Mouse (Mus musculus) limb, embryonic 14.5 days (tissue): ENCODE measurements at regions not wholly inside any gene's neighbourhood (a gene's known extent, or its start where the extent isn't known, plus 50 kb on each side); places are given as distances from the start of the nearest gene placed in this dataset.
A peak's percentile ranks its signal among the peaks of the same experiment; 100 is the strongest.

Experiments
- ATAC-seq: fragments of 200-750 bp; cut with Nextera tagmentation; 2 replicates; pipeline ENCODE4 v1.8.0; 2017; ENCODE audit warnings: low read depth, moderate number of reproducible peaks, moderate TSS enrichment; ENCODE audit not compliant: low FRiP score
- DNase-seq: peaks from one replicate; pipeline ENCODE4 v3.0.0-alpha.2; 2015; ENCODE audit warnings: low spot score
- H3K27ac ChIP-seq: fragments of 300-500 bp; sonication (generic); replicated peaks from 2 replicates; pipeline ENCODE4 v1.5.1; 2014; ENCODE audit warnings: low read depth, mild to moderate bottlenecking, low read length, moderate library complexity, mixed read lengths
- H3K27me3 ChIP-seq: fragments of 300-500 bp; sonication (generic); 2 replicates; pipeline ENCODE4 v1.6.1; 2014; ENCODE audit warnings: low read length, mixed read lengths; ENCODE audit not compliant: control insufficient read depth, insufficient read depth
- H3K36me3 ChIP-seq: fragments of 300-500 bp; sonication (generic); 2 replicates; pipeline ENCODE4 v1.6.1; 2014; ENCODE audit warnings: mild to moderate bottlenecking, low read length, moderate library complexity, mixed read lengths; ENCODE audit not compliant: control insufficient read depth, insufficient read depth
- H3K4me1 ChIP-seq: fragments of 300-500 bp; sonication (generic); 2 replicates; pipeline ENCODE4 v1.6.1; 2014; ENCODE audit warnings: antibody characterized with exemption, low read length, mixed read lengths; ENCODE audit not compliant: control insufficient read depth, insufficient read depth
- H3K4me2 ChIP-seq: fragments of 300-500 bp; sonication (generic); replicated peaks from 2 replicates; pipeline ENCODE4 v1.6.1; 2014; ENCODE audit warnings: low read depth, mild to moderate bottlenecking, low read length, moderate library complexity; ENCODE audit not compliant: severe bottlenecking
- H3K4me3 ChIP-seq: fragments of 300-500 bp; sonication (generic); replicated peaks from 2 replicates; pipeline ENCODE4 v1.5.1; 2014; ENCODE audit warnings: low read length
- H3K9ac ChIP-seq: fragments of 300-500 bp; sonication (generic); 2 replicates; pipeline ENCODE4 v1.6.1; 2014; ENCODE audit warnings: mild to moderate bottlenecking, low read depth, low read length, moderate library complexity; ENCODE audit not compliant: severe bottlenecking
- H3K9me3 ChIP-seq: fragments of 300-500 bp; sonication (generic); 2 replicates; pipeline ENCODE4 v1.6.1; 2016; ENCODE audit warnings: low read length; ENCODE audit not compliant: control insufficient read depth
- POLR2A ChIP-seq: fragments of 200-500 bp; IDR thresholded peaks from 2 replicates; pipeline ENCODE4 v1.8.0; 2012; ENCODE audit warnings: inconsistent platforms, mild to moderate bottlenecking, moderate library complexity, borderline replicate concordance; ENCODE audit not compliant: insufficient read depth, insufficient read length; ENCODE audit errors: extremely low read depth
- WGBS: fragments of 180-500 bp; shearing (Covaris S2); extraction: QIAGEN DNeasy Blood & Tissue Kit; methylation state at CpG from one replicate; pipeline ENCODE4 v1.1.7; 2014; 5-methylcytosine and 5-hydroxymethylcytosine counted together

DNA sequence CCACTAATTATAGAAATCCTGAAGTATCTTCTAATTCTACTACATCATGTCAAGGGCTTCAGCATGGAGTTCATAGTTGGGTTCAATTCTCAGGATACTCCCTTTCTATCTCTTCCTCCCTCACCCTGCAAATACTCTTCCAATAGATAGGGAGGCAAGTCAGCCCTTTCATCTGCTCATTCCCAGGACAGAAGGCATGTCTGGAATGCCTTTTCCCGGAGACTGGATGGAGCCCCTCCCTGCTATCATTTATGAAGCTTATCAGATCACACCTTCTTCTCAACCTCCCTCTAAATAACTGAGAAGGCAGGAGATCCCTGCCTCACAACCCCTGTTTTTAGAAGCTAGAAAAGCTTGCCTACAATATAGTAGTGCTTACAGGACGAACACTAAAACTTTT, 1010.6 kb downstream of the A830018L16Rik start:
- ATAC-seq (no peak), DNase-seq (no peak)

DNA sequence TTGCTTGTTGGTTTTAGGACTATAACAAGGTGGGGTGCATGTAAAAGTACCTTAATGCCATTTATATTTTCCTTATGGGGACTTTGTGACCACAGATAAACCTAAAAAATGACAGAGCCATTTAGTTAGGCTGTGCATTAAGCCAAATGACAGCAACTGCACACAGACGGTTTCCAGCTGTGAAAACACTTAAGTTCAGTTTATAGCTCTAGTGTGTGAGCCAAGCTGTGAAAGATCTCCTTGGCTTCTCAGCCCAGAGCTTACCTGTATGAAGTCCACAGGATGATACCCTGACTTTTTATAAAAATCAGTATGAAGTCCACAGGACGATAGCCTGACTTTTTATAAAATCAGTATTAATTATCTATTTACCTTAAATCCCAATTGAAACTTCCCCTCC, 1024.0 kb downstream of the A830018L16Rik start:
- TF ChIP-seq POLR2A = no peak
- H3K4me3 ChIP-seq = no peak overlapping the region
- no peaks in the 10 kb centered on the region for H3K9me3 ChIP-seq
- ATAC-seq (peak; percentile 76), DNase-seq (peak; percentile 54)
- H3K27me3 ChIP-seq = no peaks in the 10 kb centered on the region
- no peak overlapping the region for H3K9ac ChIP-seq
- peaks cover 14% of the 10 kb centered on the region for H3K4me1 ChIP-seq
- H3K4me2 ChIP-seq = no peak overlapping the region
- whole genome bisulfite sequencing = 26% methylated on average over 2 of the region's 2 CpGs
- no peak overlapping the region for H3K27ac ChIP-seq
- no peaks in the 10 kb centered on the region for H3K36me3 ChIP-seq

More for the DNA sequence above, 1010.6 kb downstream of the A830018L16Rik start:
- no peak for TF ChIP-seq POLR2A
- Histone ChIP-seq H3K36me3 (no peaks in the 10 kb centered on the region), H3K27ac (no peak overlapping the region), H3K9ac (no peak overlapping the region), H3K9me3 (no peaks in the 10 kb centered on the region), H3K4me2 (no peak overlapping the region), H3K4me1 (no peaks in the 10 kb centered on the region), H3K27me3 (no peaks in the 10 kb centered on the region), H3K4me3 (no peak overlapping the region)
- 36% methylated on average over 2 of the region's 2 CpGs for WGBS

DNA sequence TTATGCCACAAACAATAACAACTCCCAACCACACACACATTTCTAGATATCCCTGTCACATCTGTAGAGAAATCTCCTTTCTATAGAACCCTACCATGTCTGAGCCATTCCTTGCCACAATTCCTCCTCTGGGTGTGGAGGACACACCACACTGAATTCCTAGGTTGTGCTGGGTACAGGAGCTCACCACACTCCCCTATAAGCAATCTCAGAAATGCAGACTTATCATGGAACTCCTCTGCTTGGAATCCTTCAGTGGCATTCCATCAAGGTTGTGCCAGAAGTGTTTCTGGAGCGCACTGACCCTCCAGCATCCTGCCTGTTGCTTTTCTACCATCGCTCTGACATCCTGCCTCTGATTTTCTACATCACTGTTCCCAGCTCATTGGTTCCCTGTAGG, 1052.3 kb downstream of the A830018L16Rik start:
- no peaks in the 10 kb centered on the region for H3K9me3 ChIP-seq
- TF ChIP-seq POLR2A = no peak
- DNase-seq (no peak), ATAC-seq (no peak)
- H3K4me1 ChIP-seq = no peaks in the 10 kb centered on the region
- H3K36me3 ChIP-seq = no peaks in the 10 kb centered on the region
- no peak overlapping the region for H3K27ac ChIP-seq
- 92% methylated on average over 2 of the region's 2 CpGs for WGBS
- no peaks in the 10 kb centered on the region for H3K27me3 ChIP-seq
- H3K4me2 ChIP-seq = no peak overlapping the region
- no peak overlapping the region for H3K9ac ChIP-seq
- no peak overlapping the region for H3K4me3 ChIP-seq

DNA sequence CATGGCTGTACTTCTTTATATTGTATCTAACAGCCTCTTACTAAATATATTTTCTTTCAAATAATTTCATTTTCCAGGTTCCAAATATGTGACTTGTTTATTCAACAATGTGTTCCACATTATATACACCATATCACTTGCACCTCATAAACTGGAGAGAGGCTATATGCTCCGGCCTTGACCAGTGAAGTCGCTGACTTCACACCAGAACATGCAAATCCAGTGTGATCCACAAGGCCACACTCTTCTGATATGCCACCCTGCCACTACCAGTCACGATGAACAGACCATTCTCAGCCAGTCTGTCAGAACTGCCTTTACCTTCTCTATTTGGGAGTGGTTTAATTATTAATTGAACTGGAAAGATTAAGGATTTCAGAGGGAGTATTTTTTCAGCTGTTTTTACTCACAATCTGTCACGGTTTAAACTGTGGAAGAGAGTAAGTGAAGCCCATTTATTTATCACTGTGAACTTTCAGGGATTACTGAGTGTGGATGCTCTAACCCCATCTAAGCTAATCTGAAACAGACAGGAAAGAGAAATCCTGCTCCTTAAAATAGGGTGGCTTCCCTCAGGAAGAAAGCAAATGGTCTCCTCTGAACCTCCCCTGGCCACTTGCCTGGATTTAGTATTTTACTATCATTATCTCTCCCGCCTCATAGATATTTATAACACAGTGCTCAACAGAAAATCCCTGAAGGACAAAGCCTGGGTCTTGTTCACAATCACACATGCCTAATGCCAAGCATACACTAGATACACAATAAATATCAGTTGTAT, 1065.3 kb downstream of the A830018L16Rik start:
- Histone ChIP-seq H3K27ac (no peak overlapping the region), H3K9me3 (no peaks in the 10 kb centered on the region), H3K27me3 (no peaks in the 10 kb centered on the region), H3K4me2 (no peak overlapping the region), H3K9ac (no peak overlapping the region), H3K36me3 (no peaks in the 10 kb centered on the region), H3K4me3 (no peak overlapping the region), H3K4me1 (no peaks in the 10 kb centered on the region)
- no peak for DNase-seq
- TF ChIP-seq POLR2A = no peak
- 28% methylated on average over 5 of the region's 5 CpGs for WGBS
- ATAC-seq = no peak

DNA sequence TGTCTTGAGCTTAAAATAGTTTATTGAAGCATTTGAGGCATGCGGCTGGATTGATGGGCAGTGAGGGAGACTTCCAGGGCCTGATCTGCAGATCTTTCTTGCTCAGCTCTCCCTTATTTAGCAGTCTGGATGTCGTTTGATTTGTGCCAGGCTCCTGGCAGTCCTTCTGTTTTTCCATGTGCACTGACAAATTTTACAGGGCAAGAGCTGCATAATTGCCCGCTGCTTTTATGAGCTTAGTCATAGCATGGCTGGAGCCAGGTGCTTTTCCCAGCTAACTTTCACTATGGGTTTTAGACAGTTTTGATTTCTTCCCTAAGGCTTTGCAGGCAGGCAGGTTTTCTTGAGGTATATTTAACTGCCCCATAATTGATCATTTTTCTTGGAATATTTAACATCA, 1086.5 kb downstream of the A830018L16Rik start:
- DNase-seq (peak; percentile 78), ATAC-seq (peak; percentile 57)
- WGBS = 20% methylated on average over 3 of the region's 3 CpGs
- no peak overlapping the region for H3K4me2 ChIP-seq
- no peak for TF ChIP-seq POLR2A
- no peak overlapping the region for H3K4me3 ChIP-seq
- no peaks in the 10 kb centered on the region for H3K9me3 ChIP-seq
- peaks cover 11% of the 10 kb centered on the region; the same call in 1 of the 2 replicates for H3K4me1 ChIP-seq
- 0 out of 2 replicates have a peak overlapping the region, but pooled peaks have one; percentile 21 for H3K27ac ChIP-seq
- no peak overlapping the region for H3K9ac ChIP-seq
- no peaks in the 10 kb centered on the region for H3K27me3 ChIP-seq
- H3K36me3 ChIP-seq = no peaks in the 10 kb centered on the region
